Mouse (Mus musculus): ENCODE results near the gene Acpp.

Acpp gene

DNA sequence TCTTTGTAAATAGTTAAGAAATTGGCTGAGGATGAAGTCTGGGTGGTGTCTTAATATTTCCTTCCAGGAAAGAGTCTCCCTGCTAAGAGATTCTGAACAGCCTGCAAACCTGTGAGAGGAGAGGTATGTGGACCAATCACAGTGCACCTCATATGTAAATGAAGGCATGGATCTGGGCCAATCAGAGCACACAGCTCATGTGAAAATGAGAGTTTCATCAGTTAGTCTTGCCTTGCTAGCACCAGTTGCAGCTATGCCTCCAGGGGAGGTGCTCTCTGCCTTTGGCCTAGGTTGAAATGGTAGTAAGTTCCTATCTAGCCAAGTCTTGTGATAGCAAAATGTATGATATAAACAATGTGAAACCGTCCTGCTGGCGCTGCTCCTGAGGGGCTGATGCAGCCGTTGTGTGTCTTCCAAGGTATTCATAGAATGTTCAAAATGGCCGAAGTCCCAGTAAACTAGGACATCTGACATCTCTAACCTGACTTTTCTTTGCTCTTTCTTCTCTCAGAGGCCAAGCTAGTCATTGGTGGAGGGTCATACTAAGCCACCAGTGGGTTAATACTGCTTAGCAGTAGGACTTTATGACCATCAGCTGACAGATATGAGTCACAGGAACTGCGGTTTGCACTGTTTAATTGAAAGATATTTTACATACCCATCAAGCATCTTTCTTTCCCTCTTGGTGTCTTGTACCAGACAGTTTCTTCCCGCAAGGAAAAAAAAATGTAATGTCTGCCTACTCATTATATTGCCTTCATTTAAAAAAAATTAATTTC, 32.0 kb downstream of the Acpp start:
- no peak for DNase-seq (ENCODE audit: low read depth, low spot score)

DNA sequence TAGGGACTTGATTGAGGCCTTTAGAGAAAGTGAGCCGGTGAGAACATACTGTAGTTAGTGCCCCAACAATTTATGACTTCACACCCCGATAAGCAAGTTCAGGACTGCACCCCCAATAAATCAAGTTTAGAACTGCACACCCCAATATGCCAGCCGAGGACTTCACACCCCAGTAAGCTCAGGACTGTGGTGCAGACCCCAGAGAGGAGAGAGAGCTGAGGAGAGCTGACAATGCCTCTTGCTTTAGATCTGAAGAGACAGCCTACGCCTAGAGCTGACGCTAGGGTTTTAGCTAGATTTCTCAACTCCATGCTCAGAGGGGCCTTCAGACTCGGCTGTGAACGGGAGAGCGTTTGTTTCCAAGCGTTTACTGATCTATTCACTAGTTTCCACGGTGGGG, 32.7 kb downstream of the Acpp start:
- DNase-seq (ENCODE audit: low read depth, low spot score) = no peak

DNA sequence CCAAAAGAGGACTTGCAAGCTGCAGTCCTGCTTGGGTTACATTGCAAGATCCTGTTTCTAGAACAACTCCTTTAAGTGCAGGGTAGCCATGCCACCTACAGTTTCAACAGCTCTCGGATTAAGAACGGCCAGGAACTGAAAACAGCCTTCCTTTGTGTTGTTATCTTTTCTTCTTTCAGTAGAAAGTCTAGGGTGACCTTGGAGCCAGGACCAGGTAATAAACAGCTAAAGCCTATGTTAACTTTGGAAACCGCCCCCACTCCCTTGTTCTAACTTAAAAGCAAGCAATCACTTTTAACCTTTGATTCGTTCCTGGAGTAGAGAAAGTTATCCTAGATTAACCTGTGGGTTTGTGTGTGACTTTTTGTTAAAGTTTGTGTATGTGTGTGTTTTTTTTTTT, 33.2 kb downstream of the Acpp start:
- DNase-seq (ENCODE audit: low read depth, low spot score) = no peak

DNA sequence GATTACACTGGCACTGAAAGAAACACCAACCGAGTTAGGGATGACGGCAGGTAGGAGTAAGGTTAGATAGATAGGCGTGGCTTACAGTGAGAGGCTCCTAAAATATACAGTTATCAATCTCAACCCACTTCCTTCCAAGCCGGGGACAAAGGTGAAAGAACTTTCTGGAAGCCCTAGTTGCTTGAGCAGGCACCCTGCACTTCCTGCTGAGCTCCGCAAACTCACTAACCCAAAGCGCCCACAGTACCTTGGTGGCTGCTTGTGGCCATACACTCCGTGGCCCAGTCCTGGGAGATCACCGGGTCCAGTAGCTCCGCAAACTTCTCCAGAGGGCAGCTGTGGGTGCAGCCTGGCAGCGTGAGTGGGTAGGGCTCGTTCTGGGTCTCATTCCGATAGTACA, 37.0 kb downstream of the Acpp start:
- DNase-seq (ENCODE audit: low read depth, low spot score) = no peak

DNA sequence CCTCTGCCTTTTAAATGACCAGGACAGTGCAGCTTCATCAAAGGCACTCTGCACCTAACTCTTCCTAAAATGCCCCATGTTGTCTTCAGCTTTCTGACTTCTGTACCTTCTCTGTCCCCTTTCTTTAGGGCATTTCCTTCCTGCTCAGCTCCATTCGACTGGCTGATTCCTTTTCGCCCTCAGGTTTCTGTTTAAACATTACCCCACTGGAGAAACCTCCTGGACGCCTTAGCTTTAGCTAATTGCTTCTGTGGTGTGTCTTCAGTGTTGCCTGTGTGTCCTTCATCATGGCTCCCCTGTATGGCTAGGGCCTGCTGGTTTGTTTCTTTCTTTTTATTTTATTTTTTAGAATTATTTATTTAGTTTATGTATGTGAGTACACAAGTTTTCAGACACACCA, 40.5 kb downstream of the Acpp start:
- DNase-seq (ENCODE audit: low read depth, low spot score) = no peak

DNA sequence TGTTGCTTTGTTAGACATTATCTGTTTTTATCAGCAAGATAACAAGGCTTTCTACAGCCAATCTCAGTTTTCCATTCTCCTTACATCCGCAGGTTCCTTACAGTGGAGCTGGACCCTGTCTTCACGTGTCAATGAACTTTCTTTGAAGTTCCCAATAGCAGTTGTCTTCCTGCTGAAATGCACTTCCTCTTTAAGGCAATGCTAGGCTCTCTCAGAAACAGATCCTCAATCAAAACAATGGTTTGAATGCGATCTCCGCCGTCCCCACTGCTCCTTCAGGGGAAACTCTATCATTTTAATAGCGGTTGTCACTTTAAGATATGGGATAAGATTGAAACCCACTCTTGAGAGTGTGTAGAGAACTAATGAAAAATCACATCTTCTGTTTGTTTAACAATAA, 52.6 kb downstream of the Acpp start:
- DNase-seq (ENCODE audit: low read depth, low spot score) = no peak

DNA sequence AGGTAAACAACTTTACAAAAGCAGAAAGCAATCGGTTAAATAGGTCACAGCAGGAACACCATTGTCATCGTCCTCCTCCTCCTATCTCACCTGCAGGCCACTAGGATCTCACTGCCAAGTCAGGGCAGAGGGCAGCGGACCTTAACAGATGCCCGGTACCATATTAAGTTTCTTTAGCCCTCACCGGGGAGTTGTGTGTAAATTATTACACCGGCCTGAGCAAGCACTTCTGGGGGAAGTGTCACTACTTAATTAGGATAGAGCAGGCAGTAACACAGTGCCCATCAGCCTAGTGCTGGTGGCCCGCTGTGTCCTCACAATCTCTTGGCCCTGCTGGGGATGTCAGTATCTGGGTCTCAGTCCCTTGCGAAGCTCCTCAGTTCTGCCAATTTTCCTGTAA, 55.0 kb downstream of the Acpp start:
- no peak for DNase-seq (ENCODE audit: low read depth, low spot score)

DNA sequence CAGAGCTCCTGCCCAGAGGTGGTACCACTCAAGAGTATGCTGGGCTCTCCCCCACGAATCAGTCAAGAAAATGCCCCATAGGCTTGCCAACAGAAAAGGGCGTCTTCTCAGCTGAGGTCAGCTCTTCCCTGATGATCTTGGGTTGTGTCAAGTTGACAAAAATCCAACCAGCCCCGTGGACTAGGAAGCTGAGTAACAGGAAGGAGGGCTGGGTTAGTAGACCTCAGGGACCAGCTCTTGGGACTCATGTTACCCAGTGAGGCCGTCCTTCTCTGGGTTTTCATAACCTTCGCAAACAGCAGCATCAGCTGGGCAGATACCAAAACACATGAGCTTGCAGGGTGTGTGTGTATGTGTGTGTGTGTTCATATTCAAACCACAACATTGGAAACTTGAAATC, 55.8 kb downstream of the Acpp start:
- DNase-seq (ENCODE audit: low read depth, low spot score) = peak; percentile 66

DNA sequence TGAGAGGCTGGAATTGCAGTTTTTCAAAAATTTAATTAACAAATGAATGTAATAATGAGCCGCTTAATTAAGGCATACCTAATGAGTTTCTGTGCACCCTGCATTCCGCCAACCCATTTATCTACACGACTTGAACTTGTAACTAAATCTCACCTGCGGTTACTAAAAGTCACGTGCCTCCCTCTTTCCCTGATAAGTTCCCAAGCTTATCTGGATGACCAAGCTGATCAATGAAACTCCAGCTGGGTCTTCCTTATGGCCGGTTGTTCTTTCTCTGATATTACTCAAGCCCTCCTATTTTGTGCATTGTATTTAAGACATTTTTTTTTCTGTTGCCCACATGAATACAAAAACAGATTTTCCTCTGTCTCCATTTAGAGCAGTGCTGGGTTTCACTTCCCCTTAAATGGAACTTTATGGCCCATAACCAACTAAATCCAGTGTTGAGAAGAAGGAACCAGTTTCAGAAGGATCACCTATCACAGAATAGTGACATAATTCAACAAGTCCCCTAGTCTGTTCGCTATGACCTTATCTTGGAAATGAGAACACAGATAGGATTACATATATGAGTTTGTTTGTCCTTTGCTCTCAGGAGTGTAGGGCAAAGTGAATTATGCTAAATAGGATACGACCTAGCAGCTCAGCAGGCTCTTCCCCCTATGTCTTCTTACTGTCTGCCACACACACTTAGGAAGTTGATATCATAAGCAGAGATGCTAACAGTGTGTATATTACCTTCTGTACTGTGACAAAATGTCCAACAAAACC, 56.6 kb downstream of the Acpp start:
- DNase-seq (ENCODE audit: low read depth, low spot score) = no peak

DNA sequence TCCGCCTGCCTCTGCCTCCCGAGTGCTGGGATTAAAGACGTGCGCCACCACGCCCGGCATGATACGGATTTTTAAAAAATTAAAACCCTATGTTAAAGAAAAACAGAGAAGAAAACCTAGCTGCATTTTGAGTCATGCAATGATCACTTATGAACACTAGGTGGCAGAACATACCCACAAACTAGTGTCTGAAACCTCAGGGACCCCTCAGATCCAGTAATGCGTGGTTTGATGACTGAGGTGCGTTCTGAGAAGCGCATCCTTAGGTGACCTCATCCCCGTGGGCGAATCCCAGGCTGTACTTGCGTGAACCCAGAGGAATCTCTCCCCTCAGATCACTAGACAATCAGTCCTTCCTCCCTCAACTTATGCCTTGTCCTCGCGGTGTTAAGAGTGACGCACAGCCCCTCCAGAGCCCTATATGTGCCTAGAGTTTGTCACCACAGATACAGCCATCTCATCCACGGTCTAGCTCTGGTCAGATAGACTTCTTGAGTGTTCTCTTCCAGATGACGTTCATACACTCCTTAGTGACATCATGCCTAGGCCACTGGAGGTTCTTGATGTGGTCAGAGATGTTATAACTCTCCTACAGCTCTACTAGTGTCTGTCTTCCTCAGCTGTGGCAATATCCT, 59.9 kb downstream of the Acpp start:
- no peak for DNase-seq (ENCODE audit: low read depth, low spot score)

DNA sequence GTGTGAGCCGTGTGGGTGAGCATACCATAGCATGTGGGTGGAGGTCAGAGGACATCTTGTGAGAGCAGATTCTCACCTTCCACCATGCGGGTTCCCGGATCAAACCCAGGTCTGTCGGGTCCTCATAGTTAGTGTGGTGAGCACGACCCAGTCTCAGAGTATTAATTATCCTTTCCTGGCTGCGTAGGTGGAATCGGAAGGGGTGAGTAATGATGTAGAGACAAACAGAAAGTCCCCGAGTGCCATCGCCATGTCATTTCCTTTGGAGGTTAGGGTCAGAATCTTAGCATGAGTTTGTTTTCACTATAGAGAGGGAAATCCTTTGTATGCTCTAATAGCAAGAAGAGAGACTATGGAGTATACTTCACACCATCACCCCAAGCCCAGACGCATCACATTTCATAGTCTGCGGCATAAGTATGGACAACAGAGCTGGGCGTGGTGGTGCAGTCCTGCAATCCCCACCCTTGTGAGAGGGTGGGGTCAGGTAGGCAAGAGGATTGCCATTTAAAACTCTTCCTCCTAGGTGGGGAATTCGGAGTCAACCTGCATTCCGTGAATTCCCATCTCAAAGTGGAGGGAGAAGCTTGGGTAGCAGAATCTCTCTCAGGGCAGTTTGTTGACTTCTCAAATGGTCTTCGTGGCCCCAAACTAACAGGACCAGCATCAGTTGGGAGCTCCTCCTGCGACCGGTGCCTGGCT, 62.3 kb downstream of the Acpp start:
- no peak for DNase-seq (ENCODE audit: low read depth, low spot score)

DNA sequence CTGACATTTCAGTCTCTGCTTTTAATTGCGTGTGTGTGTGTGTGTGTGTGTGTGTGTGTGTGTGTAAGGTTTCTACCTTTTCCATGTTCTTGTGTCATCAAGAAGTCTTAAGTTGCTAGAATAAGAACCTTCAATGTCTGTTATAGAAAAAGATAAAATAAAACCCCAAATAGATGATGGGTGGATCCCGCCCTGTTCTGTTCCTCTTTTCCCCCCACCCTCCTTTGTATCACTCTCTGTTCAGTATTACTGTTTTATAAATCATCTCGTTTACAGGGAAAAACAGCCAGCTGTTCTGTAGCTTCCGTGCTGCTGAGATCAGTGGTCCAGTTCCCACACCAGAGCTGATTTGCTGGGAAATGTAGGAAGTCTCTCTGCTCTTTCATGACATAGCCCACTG, 65.5 kb downstream of the Acpp start:
- DNase-seq (ENCODE audit: low read depth, low spot score) = no peak

DNA sequence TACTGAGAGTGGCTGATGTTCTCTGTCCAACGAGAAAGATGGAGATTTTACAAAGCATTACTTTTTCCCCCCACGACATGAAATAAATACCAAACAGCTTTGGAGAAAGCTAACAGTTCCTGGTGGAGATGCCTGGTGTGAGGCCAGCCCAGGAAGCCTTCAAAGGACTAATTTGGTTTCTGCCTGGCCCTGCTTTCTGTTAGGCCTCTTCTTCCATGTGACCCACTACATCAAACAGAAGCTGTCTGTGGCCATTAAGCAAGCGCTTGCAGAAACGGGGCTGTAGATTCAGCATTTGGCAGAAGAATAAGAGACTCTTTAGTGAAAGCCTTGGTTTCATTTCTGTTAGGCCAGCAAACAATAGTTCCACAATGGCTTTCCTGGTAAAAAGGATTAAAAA, 65.9 kb downstream of the Acpp start:
- no peak for DNase-seq (ENCODE audit: low read depth, low spot score)

DNA sequence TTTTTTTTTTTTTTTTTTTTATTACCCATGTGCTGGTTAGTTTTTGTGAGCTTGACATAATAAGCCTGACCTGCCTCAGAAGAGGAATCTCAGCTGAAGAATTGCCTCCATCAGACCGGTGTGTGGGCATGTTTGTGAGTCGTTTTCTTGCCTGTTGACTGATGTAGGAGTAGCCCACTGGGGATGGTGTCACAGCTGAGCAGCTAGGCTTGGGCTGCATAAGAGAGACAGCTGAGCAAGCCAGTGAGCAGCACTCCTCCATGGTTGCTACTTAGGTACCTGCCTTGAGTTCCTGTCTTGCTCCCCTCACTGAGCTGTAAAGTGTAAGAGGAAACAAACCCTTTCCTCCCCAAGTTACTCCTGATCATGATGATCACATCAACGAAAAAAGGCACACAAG, 67.6 kb downstream of the Acpp start:
- no peak for DNase-seq (ENCODE audit: low read depth, low spot score)

DNA sequence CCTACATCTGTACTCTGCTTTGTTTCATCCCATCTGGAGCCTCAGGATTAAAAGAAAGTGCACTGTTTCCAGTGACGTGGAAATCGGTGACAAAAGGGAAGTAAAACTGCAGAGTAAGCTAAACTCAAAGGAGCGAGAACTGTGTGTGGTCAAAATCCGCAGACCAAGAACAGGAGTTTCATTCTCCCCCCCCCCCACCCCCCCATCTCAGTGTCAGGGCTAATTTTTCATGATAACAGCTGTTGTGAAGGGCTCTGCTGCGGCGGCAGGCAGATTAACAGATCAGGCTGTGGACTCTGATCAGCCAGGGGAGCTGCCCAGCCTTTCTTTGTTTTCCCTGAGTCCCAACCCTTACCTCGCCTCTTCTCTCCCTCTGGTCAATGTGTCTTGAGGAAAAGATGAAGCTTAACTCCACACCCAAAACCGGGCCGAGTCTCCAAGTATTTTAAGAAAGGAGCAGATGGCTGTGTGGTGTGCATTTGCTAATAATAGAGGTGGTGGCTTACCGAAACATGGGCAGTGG, 68.1 kb downstream of the Acpp start:
- peak; percentile 30 for DNase-seq (ENCODE audit: low read depth, low spot score)

DNA sequence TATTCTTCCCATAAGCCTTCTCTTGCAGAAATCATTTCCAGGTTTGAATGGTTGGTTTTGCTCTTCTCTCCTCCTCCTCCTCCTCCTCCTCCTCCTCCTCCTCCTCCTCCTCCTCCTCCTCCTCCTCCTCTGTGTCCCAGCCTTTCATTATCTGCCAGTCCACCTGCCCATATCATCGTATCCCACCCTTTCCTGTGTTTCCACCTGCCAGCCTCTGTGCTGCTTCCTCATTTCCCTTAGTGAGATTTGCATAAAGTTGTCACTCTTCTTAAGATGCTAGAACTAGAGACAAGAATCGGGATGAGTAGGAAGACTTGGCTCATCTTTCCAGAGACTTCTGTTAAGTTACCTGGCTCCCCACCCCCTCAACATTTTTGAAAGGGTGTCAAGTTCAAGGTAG, 73.0 kb downstream of the Acpp start:
- DNase-seq (ENCODE audit: low read depth, low spot score) = no peak

DNA sequence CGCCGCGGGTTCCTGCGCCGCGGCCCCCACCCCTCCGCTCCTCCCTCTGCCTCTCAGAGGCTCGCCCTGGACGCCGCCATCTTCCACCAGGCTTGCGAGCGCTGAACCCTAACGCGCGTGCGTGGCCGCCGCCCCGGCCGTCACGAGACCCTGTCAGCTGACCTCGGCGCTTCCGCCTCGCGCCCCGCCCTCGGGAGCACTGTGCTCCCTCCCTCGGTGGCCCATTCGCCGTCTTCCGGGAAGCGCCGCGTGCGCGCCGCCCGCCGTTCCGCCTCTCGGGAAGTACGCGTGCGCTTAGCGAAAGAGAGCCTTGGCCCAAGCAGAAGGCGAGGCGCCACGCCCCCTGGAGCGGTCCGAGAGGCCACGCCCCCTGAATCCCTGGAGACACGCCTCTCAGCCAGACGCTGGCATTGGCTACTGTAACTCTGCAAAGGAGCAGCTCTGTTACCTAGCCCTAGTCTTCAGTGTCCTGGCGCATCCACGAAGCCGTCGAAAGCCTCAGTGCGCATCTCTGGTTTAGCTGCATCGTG, 74.7 kb downstream of the Acpp start, which contains the start of gene Dnajc13:
Gene Dnajc13 (minus strand): TSS at position 108 of the 530 bp plus-strand sequence.
- peak; percentile 98 for DNase-seq (ENCODE audit: low read depth, low spot score)

DNA sequence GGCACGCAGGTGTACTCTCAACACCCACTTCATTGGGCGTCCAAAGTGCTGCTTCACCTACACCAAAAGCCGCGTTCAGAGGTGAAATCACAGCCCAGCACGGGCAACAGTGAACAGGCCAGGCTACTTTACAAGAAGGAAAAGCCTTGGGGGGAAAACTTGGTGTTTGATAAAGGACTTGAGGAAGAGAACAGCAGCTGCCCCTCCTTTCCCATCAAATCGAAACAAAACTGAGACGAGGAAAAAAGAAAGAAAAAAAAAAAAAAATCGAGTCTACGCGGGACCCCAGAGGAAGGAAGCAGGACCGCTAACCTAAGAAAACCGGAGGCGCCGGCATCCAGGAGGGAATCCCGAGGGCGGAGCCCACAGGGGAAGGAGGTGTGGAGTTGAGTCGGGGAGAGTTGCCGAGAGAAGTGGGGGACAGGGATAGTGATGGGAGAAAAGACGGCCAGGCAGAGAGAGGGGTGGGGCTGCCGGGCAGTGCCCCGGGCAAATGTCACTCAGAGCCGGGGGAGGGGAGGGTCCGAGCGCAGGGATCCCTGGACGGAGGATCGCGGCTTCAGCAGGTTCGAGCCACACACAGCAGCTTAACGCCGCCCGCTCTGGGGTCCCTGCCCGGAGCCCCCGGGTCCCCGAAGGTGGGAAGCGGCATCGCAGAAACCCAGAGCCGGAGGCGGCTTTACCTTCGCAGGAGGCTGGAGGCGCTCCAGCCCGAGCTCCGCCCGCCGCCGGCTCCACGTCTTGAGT, 75.4 kb downstream of the Acpp start:
- no peak for DNase-seq (ENCODE audit: low read depth, low spot score)

DNA sequence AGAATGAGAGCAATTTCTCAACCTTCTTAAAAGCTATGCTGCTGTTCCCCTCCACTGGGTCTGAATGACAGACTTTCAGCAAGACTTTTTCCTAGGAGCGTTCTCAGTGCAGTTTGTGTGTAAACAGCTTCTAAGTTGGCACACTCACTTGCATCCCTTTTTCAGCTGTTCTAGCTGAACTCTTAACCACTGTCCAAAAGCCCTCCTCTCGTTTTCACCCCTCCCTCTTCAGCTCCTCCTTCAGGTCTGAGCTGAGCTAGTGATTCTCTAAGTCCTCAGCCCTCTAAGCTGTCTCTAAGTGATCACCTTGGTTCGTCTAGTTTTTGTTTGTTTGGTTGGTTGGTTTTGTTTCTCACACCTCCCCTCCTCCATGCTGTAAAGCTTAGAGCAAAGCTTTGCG, 77.2 kb downstream of the Acpp start:
- DNase-seq (ENCODE audit: low read depth, low spot score) = no peak

DNA sequence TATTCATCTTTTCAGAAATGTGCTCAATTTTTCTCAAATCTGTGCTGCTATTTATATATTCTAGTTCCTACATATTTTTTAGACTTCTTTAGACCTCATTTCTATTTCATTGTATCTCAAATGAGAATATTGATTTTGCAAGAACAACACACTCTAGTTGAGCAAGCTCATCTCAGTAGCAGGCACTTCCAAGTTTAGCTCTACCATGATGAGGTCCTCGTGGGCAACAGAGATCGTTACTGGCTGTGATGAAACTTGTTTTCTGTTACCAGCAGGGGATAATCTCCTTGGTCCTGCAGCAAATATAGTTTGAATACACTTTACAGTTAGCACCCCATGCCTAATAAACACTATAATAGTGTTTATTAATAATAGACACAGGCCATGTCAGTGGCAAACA, 81.5 kb downstream of the Acpp start:
- DNase-seq (ENCODE audit: low read depth, low spot score) = no peak
